Mouse (Mus musculus) stomach, postnatal 0 days (tissue): Measurements from ENCODE around the gene Pxdc1.

Experiments used
- CTCF ChIP-seq: IDR thresholded peaks from 2 replicates; pipeline ENCODE4 v1.5.1; 2016; ENCODE audit warnings: antibody characterized with exemption, low read depth, mild to moderate bottlenecking, moderate library complexity
- EP300 ChIP-seq: optimal IDR thresholded peaks from 2 replicates; pipeline ENCODE3; 2016; ENCODE audit warnings: antibody characterized with exemption

GRCm38 (mm10) chr13:34665074-34665473, 11.8 kb upstream of the Pxdc1 start:
- no peak for TF ChIP-seq CTCF
- TF ChIP-seq EP300, result no peak
